Mouse (Mus musculus) embryo, embryonic 9.5 days (tissue): ENCODE results near the gene Pde6c.

Source experiments
- DNase-seq: peaks from one replicate; pipeline ENCODE4 v3.0.0-alpha.2; 2017; ENCODE audit errors: extremely low spot score

Gene Pde6c

DNA sequence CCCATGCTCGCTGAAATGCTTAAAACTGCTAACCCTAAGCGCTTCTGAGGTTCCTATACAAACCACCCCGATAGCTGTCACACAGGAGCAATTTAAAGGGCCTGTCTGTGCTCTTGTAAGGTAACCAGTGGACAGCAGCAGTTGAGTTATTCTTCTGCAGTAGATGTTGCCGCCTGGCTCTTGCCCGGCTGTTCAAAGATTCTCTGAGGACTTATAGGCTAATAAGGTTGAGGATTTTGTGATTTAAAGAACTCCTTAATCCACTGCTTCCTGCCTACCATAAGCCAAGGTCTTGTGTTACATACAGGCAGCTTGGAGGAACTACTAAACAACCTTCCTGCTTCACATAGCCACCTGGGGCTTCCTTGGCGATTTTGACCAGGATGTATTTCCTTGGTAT lies at the start of gene Pde6c:
Gene Pde6c, plus strand, starts transcription at position 301 of the 400 bp plus-strand sequence.
- no peak for DNase-seq

DNA sequence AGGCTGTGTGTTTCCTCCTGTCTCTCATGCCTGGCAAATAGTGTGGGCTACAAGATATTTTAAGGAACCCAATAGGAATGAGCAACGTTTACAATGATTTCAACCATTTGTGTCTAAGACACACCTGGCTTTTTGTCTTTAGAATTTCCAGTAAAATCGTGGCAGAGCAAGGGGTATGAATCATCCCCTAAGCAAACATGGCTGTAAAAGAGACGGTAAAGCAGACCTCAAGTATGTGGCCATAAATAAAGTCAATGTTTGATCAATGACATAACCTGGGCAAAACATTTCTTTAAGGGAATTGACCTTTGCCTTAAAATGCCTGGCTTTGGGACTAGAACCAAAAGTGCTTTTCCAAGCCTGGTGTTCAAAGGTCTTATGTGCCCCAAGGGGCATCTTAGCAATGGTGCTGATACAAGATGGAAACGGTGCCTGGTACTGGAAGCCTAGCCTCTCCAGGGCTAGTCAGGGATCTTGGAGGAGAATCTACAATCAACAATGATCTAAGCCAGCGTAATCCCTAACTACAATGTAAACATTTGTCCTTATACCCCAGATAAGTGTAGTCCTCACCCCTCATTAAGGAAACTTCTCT lies 49.6 kb upstream of the Pde6c start:
- DNase-seq = no peak

DNA sequence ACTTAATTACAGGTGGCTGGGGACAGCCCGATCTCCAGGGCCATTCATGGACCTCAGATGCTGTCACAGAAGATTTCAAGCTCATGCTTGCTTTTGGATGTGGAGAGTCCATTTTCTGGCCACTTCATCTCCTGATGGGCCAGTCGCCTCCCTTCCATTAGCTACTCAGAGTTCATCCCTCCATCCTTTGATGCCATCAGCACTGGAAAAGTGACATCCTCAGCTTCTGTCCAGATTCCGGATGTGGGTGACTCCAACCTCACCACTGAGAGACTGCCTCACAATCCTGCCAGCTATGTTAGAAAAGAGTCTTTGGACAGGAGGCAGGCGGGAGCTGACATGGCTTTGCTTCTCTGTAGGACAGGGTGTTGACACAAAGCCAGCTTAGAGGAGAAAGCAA lies 46.7 kb upstream of the Pde6c start:
- no peak for DNase-seq

DNA sequence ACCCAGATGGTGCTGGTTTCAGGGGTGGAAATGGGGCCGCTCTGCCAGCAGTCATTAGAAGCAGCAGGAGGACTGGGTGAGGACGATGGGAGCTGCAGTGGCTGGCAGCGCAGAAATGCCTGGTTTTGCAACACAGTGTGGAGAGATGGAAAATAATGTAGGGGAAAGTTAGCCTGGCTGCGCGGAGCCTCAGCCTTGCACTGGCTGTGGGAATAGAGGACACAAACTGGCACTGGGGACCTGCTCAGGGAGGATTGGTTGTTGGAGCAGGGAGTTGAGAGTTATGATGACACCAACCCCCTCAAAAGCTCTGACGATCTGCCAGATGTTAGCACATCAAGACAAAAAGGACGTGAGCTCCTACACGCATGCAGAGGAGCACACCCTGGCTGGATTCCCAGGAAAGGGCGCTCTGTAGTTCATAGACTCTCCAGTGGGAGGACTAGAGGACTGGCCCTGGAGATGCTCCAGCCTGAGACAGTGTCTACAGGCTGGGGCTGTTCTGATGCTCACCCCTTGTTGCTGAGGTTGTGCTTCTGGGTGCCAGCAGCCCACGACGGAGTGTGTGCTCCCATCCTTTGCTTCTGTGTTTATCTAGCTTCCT lies 45.5 kb upstream of the Pde6c start:
- DNase-seq = peak; percentile 14

DNA sequence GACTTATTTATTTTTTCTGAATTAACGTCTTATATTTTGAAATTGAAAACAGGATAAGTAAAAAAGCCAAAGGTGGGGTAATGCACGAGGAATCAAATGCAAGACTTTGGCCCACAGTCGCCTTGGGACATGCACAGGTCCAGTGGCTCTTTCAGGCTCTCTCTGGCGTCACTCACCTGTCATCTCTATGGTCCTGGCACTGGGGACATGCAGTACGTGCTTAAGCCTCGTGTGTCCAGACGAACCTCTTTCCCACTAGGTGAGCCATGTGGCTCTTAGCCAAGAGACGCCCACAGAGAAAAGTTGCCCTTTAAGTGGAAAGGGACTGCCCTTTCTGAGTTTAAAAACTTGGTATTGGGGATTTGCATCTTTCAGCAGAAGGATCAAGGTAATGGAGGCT lies 43.2 kb upstream of the Pde6c start:
- DNase-seq = no peak

DNA sequence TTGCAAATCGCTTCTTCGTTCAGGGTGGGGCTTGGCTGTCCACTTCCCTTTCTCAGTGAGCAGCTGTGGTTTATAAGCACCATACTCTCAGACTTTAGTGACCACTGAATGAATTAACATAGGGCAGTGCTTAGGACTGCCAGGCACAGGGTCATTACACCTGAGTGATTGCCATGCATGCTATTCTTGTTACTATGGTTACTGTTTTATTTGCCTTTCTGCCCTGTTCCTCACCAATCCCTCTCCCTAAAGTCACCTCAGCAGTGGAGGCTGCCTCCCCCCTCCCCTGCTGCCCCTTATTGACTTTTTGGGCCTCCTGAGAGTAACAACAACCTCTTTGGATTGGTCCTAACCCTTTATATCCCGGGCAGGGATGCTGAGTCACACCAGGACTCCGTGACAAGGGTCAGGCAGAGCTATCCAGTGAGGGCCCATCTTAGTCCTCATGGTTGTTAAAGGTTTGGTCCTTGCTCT lies 41.0 kb upstream of the Pde6c start:
- DNase-seq = peak; percentile 8

DNA sequence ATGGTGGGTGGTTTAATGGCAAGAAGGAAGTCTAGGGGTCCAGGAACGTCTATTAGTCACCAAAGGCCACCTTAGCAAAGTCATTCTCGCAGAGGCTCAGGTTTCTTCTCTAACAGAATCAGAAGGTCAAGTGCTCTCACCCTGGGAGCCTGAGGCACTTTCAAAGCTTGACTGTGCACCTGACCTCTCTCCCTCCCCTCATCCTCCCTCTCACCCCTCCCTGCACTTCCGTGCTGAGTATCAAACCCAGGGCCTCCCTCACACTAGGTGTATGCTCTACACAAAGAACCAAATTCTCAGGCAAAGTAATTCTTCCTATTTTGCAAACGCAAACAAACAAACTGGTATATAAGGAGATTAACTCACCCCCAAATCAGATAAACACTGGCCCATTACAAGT lies 36.4 kb upstream of the Pde6c start:
- no peak for DNase-seq

DNA sequence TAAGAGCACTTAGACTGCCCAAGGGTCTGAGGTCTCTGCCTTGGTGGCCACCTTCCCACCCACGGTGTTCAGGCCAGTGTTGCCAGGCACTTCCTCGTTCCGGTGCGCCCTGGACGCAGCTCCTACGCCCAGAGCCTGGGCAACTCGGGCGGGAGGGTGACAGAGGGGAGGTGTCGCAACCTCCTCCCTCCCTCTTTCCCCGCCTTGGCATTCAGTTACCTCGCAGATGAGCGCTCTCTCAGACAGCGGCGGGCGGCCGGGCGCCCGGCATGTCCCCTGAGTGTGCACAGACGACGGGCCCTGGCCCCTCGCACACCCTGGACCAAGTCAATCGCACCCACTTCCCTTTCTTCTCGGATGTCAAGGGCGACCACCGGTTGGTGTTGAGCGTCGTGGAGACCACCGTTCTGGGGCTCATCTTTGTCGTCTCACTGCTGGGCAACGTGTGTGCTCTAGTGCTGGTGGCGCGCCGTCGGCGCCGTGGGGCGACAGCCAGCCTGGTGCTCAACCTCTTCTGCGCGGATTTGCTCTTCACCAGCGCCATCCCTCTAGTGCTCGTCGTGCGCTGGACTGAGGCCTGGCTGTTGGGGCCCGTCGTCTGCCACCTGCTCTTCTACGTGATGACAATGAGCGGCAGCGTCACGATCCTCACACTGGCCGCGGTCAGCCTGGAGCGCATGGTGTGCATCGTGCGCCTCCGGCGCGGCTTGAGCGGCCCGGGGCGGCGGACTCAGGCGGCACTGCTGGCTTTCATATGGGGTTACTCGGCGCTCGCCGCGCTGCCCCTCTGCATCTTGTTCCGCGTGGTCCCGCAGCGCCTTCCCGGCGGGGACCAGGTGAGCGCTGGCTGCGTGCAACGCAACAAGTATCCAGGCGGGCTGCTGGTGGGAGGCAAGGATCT lies 35.5 kb upstream of the Pde6c start, which contains the start of gene Ffar4:
Gene Ffar4, plus strand, starts transcription at position 214 of the 901 bp plus-strand sequence.
- DNase-seq = peak; percentile 24

DNA sequence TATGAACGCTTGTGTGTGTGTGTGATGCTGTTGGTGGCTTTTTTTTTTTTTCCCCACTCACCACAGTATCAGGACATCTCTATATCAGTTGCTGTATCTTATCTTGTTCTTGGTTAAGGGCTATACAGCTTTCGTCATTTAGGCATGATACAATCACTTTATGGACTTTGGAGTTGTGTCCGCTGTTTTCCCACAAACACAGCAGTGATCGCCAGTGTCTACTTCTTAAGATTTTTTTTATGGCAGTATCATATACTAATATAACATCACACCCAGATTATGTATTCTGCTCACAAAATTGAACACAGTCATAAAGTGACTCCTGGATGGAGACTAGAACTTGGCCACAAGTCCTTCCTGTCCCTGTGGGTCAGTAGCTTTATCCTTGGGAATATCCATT lies 24.7 kb upstream of the Pde6c start:
- DNase-seq = no peak

DNA sequence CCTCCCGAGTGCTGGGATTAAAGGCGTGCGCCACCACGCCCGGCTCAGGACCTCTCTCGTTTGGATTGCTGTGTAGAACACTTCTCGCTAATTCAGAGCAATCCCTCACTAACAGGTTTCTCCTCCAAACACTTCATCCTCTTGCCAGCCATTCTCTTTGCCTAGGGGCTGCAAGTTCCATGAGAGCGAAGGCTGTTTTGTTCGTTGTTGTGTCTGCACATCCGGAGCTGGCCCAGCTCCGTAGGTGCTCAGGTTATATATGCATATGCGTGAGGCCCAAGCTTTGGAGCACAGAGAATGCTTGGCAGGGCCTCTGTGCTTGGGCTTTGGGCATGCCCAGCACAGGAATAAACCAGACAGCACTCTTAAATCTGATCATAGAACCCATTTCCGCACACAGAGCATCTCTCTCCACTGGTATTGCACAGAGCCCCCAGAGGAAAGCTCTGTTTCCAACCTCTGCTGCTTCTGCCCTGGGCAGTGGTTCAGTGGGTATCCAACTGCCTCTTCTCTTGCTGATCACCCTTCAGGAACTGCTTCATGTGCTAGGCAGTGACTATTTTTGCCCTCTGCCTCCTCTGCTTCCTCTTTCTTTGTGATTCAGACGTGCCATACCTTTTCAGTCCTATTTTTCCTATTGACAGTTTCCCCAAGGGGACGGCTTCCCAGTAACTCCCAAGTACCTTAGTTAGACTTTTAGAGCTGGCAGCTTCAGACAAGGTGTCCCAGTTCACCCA lies 22.9 kb upstream of the Pde6c start:
- no peak for DNase-seq

DNA sequence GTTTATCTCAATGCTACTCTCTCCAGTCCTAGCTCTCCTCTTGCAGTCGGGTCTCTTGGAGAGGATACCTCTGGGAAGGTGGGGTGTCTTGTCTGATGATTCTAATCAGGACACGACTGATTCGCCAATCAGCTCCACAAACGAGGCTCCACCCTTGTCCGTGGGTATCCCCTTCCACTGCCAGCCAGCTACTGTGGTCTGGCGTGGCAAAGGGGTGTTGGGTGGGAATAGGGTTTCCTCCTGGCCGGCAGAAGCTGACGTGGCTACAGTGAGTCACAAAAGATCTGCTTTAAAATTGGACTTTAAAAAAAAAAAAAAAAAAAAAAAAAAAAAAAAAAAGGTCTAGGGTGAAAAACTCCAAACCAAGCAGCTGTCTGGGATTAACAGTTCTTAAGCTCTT lies 21.5 kb upstream of the Pde6c start:
- no peak for DNase-seq

DNA sequence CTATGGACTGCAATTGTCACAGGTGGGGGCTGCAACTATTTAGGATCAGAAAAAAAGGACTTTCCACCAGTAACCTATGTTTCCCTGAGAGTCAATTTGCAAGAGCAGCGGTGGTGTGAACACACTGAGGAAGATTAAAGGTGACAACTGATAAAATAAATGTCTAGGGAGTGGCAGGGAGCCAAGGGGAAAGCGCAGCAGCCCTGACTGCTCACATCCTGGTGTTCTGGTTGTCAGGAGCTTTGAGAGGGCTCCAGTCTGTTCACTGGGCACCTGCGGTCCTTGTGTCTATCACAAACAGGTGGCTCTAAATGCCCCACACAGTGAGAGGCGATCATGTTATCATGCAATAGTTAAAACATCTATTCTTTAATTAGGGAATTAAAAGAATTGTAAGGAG lies 20.0 kb upstream of the Pde6c start:
- no peak for DNase-seq

DNA sequence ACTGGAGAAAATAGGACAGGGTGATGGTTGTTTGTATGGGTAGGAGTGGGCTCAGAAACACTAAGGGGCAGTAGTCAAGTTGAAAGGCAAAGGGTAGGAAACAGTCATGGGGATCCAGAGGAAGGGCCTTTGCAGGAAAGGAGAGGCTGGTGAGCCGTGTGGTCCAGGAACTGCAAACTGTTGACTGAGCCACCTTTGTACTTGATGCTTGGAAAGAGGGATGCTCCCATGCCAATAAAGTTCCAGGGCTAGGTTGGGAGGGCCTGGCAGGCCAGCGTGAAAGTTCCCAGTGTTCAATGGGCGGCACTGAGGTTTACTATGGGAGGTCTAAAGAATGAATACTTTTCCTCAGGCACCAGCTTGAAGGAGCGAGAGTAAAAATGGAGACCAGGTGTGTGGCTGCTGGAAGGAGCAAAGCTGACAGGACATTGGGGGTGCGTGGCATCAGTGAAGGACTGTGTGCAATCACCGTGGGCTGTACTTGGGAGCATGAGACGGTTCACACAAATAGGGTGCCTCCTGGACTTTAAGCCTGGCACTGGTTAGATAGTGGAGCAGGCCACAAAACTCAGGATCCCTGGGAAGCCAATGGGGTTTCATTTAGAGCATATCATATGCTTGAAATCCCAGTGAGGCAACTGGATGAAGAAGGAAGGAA lies 17.6 kb upstream of the Pde6c start:
- DNase-seq = no peak

DNA sequence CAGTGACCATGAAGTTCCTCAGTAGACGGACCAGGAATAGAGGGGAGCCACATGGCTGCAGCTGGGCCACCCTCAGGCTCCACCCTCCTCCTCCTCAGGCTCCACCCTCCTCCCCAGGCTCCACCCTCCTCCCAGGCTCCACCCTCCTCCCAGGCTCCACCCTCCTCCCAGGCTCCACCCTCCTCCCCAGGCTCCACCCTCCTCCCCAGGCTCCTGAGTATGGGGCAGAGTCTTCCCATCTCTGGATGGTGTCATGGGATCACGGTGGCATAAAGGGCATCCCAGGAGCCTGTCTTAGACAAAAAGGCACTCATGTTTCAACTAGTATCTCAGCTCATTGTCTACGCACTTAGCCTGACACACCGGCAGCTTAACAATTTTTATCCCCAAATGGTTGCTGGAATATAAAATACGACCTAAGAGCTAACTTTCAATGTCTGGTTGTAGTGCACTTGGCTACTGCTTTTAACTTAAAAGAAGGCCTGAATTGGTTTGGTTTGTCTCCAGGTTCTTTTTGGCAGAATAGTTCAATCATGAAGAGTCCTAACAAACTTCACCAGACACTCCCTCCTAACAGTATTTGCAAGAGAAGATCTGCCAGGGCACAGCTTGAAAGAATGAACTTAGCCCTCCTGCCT lies 12.3 kb upstream of the Pde6c start:
- no peak for DNase-seq

DNA sequence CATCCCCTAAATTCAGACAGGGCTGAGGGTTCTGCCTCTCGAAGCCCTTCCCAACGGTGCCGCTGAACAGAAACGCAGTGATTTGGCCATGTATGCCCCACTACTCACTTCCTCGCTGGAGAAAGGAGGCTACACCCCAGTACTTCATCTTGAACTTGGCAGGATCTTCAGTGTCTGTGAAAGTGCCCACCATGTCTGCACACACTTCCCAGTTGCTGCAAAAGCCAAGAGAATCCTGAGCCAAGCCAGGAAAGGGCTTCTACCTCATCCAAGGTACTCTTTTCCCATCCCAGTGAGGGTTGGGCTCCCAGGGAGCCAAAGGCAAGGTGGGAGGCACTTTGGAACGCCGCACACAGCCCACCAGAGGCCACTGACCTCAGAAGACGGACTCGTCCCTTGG lies 8.7 kb upstream of the Pde6c start:
- DNase-seq = no peak

DNA sequence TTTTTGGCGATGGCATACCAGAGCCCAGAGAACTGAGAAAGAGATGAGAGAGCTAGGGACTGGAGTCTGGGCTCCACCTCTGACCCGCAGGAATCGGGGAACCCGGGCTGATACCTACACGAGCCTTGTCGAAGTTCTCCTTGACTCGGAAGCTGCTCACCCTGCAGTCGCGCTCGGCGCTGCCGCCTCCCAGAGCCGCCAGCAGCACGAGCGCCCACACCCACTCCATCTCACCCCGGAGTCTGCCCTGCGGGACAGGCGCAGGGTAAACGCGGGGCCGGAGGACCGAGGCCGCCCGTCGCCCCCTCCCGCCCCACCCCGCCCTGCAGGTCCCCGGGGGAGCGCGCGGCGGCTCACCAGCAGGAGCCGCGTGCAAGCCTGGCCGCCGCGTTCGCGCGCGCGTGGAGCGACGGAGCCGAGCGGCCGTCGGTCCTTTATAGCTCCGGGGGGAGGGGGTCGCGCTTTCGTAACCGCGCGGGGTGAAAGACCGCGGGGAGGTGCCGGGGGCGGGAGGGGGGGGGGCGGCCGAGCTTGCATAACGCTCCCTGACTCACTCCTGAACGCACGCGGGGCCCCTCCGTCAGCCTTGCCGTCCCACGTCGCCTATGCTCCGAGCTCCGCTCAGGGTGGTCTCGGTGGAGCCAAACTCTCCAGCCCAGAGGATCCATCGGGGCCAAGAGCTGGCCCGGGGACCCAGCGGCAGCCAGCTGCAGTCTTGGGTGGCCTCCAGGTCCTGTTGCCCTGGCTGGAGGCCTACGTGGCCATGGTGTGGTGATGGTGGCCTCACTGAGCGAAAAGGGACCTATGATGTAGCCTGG lies 8.0 kb upstream of the Pde6c start:
- DNase-seq = peak; percentile 61

DNA sequence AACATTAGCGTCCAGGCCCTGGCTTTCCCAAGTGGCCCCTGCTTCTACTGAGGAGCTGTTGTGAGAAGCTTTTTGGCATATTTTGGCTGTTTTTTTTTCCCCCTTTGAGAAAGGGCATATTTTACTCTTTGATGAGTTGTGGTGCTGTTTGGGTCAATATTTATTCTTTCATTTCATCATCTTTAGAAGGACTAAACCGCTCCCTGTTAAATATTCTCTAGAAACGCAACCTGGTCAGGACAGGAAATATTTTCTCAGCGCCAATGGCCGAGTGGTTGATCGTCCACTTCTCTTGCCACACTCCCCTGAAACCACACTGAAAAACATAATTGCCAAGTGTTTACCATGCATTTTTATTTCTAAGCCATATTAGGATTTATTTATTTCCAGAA lies 7.4 kb upstream of the Pde6c start, which contains the start of gene Rbp4:
Gene Rbp4, minus strand, starts transcription at position 63 of the 392 bp plus-strand sequence.
- no peak for DNase-seq

DNA sequence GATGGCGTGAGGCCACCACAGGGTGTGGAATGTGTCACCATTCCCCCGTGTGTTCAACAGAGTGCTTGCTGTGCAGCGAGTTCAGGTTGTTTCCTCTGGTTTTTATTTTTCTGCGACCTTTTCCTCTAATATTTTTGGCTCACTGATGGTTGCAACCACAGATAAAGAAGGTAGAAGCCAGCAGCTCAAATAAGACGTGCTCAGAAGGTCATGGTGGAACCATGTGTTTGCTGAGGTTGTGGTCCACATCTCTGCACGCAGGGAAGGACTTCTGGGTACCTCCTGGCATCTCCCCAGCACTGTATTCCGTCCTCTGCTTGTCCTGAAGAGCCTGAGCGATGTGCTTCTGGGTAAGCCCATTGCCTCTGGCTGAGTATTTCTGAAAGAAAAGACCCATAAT lies 5.9 kb upstream of the Pde6c start:
- no peak for DNase-seq

DNA sequence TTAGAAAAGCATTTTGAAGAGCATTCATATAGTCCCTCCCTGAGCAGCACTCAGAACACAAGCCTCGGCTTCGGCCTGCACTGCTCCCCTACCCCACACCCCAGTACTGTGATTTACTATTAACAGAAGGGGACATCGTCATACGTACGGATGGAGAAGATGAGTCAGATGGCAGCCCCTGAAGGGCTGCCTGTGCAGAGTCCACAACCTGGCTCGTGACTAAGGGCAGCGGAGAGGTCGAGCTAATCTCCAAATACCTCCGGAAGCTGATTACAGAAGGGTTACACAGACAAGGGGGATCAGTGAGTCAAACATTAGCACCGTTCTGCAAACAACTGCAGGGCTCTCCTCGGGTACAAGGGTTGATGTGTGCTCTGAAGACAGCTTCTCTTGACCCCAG lies 1.4 kb downstream of the Pde6c start:
- DNase-seq = no peak

DNA sequence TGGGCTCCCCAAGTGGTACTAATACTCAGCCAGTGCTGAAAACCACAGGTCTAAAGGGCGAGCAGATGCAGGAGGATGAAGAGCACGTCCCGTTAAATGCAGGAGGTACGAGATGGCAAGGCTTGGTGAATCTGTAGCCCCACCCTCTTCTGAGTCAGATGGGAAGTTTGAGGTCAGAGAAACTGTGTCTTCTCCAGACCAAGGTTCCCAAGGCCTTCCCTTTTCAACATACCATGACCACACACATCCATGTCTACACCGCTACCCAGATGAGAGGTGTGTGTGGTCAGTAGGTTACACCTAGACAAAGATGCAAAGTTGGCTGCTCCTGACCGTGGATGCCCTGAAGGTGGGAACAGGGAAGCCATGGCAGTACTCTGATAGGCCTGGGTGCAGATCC lies 2.2 kb downstream of the Pde6c start:
- DNase-seq = no peak
